Mouse (Mus musculus): ENCODE data around the gene Dennd1b.

Gene Dennd1b

GRCm38 (mm10) chr1:139080517-139081386, 117.5 kb downstream of the Dennd1b start:
- no peak for DNase-seq (ENCODE audit: low spot score in 2 of 2)

GRCm38 (mm10) chr1:139083382-139083781, 120.1 kb downstream of the Dennd1b start:
- DNase-seq (ENCODE audit: low spot score in 2 of 2): no peak

DNA sequence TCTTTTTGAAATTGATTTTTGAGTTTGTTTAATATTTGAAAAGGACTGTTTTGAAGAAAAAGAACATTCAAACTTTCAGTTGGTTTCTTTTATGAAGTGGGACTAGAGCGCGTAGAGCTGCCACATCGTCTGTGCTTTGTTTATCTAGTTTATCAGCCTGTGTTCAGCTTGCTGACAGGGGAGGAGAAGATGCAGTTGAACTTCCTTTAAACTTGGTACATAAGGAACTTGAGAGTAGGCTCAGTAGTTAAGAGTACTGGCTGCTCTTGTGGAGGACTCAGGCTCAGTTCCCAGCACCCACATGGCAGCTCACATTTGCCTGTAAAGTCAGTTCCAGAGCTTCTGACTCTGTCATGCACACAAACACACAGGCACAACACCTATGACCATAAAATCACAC, 124.3 kb downstream of the Dennd1b start:
- DNase-seq (ENCODE audit: low spot score in 2 of 2): no peak

GRCm38 (mm10) chr1:139090744-139091143, 127.5 kb downstream of the Dennd1b start:
- DNase-seq (ENCODE audit: low spot score in 2 of 2): no peak

DNA sequence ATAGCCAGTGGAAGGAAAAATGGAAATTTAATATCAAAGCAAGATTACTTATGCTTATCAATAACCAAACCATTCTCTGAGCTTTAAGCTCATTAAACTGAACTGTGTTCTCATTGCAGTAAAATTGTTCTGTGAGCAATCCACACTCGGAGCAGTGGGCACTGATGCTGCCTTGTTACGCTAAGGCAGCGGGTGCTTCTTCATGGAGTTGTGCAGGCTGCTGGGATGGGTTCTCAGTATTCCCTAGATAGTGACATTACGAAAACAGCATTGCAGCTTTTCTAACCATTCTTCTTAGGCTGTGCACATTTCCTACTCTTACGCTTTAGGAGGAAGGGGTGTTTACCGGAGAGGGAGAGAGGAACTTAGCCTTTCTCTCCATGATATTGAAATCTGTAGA, 128.5 kb downstream of the Dennd1b start:
- DNase-seq (ENCODE audit: low spot score in 2 of 2): no peak

- no peak for DNase-seq (ENCODE audit: low spot score in 2 of 2)
Measured at GRCm38 (mm10) chr1:139092144-139092543, 128.9 kb downstream of the Dennd1b start.

GRCm38 (mm10) chr1:139092722-139093121, 129.5 kb downstream of the Dennd1b start:
- no peak for DNase-seq (ENCODE audit: low spot score in 2 of 2)

DNA sequence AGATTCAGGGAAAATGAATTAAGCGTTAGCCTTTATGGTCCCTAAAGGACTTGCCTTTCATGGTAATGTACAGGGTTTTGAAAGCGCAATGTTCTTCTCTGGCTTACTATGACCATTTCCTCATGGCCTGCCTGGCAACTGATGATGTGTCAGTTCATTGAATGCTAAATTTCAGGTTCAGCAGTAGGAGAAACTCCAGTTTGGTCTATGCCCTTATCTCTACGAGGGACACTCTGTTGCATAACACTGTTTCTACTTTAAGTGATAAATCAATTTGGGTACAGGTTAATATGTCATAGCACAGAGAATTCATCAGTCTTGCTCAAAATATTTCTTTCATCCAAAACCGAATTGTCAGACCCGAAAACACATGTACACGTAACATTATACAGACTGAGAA, 133.1 kb downstream of the Dennd1b start:
- no peak for DNase-seq (ENCODE audit: low spot score in 2 of 2)

DNA sequence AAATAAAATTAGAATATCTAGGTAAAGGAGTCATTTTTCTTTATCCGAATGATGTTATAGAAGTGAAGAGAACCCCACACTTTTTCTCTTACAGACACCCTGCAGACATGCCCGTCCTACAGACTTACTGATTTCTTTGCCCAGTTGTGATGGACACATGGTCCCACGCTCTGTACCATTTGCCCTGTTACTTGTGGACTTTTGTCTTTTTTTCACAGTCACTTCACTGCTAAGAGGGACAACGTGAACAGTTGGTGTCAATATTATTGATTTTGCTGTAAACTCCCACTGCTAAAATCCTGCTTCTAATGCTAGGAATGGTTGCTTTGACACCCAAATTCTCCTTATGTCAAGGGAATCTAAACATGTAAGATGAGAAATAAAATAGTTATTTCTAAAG, 134.9 kb downstream of the Dennd1b start:
- DNase-seq (ENCODE audit: low spot score in 2 of 2): no peak

GRCm38 (mm10) chr1:139101725-139102124, 138.5 kb downstream of the Dennd1b start:
- no peak for DNase-seq (ENCODE audit: low spot score in 2 of 2)

GRCm38 (mm10) chr1:139108251-139108650, 145.0 kb downstream of the Dennd1b start:
- DNase-seq (ENCODE audit: low spot score in 2 of 2): no peak

GRCm38 (mm10) chr1:139122626-139123025, 159.4 kb downstream of the Dennd1b start:
- no peak for DNase-seq (ENCODE audit: low spot score in 2 of 2)

DNA sequence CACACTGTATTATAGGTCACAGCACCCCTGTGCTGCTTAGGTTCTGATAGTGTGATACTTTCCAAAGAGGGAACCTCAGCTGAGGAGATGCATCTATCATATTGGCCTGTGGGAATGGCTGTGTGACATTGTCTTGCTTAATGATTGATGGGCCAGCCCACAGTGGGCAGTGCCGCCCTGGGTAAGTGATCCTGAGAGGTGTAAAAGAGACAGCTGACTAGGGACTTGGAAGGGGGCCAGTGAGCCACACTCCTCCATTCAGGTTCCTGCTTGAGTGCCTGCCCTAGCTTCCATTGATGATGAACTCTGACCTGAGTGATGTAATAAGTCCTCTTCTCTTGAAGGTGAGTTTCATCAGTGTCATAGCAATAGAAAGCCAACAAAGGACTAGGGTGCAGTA, 176.4 kb downstream of the Dennd1b start:
- no peak for DNase-seq (ENCODE audit: low spot score in 2 of 2)

DNA sequence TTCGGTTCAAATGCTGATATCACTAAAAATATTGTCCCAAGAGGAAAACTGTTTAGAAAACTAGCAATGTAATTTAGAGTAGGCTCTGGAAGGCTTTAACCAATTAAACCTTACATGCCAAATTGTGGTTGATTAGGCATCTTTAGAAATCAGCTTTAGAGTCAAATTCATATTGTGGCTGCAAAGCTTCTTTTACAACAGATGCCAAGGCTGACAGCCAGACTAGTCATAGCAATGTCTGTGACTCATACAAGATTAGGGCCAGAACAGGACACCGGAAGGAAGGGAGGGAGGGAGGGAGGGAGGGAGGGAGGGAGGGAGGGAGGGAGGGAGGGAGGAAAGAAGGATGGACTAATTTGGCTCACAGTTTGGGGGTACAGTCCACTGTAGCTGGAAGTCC, 182.3 kb downstream of the Dennd1b start:
- DNase-seq (ENCODE audit: low spot score in 2 of 2): no peak

- no peak for DNase-seq (ENCODE audit: low spot score in 2 of 2)
Measured at GRCm38 (mm10) chr1:139146306-139146705, 183.1 kb downstream of the Dennd1b start.

DNA sequence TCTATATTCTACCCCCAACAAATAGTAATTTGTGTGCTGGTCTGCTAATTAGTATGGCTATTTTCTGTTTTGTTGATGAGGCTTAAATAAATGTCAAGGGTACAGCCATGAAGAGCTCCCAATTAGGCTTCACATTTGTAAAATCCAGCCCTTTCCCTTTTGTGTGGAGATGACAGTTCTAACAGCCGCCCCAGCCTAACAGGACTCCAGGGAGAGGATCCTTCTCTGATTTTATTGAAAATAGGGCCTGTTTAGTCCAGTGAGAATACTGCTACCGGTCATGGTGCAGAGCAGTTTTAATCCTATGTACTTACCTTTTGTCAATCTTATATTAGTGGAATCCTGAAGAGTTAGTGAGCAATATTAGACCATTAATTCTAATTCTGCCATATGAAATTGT, 189.8 kb downstream of the Dennd1b start:
- no peak for DNase-seq (ENCODE audit: low spot score in 2 of 2)

DNA sequence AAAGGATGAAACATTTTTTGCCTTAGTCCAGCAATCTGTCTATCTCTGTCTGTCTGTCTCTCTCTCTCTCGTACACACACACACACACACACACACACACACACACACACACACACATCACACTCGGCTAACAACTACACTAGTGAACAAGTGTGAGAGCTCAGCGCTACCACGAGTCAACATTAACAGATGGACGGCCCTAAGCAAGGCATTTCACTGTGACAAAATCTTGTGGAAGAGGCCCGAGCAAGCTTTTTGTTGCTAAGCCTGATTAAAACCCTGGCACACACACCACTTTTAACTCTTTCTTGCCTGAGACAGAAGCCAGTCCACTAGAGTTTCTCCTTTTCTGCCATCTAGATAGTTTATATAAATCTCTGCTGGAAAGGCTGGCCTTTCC, 190.3 kb downstream of the Dennd1b start:
- no peak for DNase-seq (ENCODE audit: low spot score in 2 of 2)

GRCm38 (mm10) chr1:139156397-139156796, 193.2 kb downstream of the Dennd1b start:
- peak in 1 of 2 experiments; percentile 17 for DNase-seq (ENCODE audit: low spot score in 2 of 2)

DNA sequence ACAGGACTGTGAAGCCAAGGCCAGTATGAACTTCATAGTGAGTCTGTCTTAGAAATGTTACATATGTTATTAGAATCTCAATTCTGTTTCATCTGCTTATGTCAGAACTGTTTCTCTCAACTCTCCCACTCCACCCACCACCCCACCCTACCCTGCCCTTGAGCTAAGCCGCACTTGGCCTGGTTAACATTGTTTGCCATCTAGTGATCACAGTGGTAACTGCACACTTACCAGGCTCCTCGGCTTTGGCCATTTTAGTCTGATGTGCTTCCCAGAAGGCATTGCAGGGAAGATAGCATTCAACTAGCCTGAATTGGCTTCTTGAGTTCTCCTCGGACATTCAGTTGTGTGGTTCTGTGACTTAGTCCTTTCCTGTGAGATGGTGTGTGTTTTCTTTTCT, 198.4 kb downstream of the Dennd1b start:
- no peak for DNase-seq (ENCODE audit: low spot score in 2 of 2)

DNA sequence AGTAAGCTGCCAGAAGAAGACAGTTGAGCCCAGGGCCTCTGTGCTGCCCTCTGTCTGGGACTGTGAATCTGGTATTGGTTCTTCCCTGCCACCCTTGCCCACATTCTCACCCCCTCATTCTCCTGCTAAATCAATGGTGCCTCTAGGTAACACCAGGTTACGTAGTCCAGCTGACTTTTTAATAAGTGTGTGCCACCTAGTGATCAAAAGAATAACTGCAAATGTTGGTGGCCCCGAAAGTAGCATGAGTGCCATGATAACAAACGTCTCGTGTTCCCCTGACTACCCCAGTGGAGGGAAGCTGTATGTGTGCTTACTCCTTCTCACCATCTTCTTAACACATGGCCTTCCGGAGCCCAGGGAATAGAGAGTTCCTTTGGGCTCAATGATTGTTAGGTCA, 199.6 kb downstream of the Dennd1b start:
- DNase-seq (ENCODE audit: low spot score in 2 of 2): peak; percentile 38 to 43

DNA sequence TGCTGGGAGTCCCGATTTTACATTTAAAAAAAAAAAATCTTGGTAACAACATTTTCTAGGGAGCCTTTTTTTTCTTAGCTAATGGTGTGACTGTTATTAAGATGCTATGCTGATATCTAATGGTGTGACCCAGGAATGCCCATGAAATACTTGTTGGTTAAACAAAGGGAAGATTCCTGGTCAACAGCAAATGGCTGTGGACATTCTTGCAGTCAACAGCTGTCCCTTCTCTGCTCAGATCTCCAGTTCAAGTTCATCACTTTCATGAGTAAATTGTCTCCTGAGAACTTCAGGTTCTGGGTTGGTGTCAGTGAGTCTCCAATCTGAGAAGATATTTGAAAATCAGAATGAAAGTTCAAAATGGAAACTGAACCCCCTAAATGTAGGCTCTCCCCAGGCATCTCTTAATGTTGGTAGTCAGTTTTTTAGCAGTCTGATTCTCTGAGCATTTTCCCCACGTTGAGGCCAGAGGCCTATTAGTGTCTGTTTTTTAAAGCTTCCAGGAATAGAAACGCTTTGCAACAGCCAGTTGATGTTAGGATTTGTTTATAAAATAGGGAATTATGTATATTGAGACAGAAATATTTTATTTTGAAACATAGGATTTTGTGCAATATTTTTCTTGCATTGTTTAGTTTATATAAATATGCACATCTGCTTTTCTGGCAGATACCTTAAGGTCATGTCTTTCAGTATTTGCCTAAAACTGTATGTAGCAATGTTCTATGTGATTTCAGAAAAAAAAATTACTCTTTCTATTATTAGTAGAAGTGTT, 211.0 kb downstream of the Dennd1b start:
- no peak for DNase-seq (ENCODE audit: low spot score in 2 of 2)

- no peak for DNase-seq (ENCODE audit: low spot score in 2 of 2)
Measured at GRCm38 (mm10) chr1:139179707-139180106, 216.5 kb downstream of the Dennd1b start.

All from right cerebral cortex, adult 2 months (tissue).